Mouse (Mus musculus) ovary, adult 18-20 months (tissue): ENCODE results near the gene Pomgnt2.

Source experiments
- DNase-seq: peaks from one replicate; pipeline ENCODE4 v3.0.0; 2022; ENCODE audit warnings: low spot score, mixed read lengths

The Pomgnt2 gene

DNA sequence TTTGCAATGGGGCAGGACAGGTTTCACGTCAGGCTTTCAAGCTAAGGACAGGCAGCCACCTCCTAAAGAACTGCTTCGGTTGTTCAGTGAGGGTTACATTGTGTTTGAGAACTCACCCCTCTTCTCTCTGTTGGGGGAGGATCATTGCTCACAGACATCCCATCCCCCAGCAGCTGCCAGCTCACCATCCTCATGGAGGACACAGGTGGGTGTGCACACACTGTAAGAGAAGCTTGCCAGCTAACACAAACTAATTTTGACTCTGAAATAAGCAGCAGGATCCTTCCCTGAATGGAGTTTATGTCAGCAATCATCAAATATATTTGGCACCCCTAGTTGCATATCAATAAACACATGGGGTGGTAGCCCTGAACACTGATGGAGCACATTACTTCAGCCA lies 15.9 kb upstream of the Pomgnt2 start:
- no peak for DNase-seq

GRCm38 (mm10) chr9:122010751-122011150 lies 13.8 kb upstream of the Pomgnt2 start:
- DNase-seq = no peak

GRCm38 (mm10) chr9:122008876-122009275 lies 12.0 kb upstream of the Pomgnt2 start:
- DNase-seq = no peak

- DNase-seq = no peak
Observed at GRCm38 (mm10) chr9:122006609-122007008, 9.7 kb upstream of the Pomgnt2 start.

DNA sequence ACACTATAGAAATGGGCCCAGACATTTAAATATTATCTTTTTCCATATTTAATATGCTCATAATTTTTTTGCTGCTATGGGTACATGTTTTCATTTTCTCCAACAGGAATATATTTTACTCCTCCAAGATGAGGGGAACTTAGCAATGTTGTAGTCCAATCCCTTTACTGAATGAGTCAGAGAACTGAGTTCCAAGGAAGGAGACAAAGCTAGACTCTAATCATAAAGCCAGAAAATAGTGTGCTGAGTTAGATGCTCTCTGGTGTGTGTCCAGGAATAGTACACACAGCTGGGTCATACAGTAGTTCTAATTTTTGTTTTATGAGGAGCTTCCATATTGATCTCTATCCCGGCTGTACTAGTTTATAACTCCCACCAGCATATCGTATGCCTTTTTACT lies 9.3 kb upstream of the Pomgnt2 start:
- no peak for DNase-seq

- no peak for DNase-seq
Observed at GRCm38 (mm10) chr9:121997978-121998377, 1.1 kb upstream of the Pomgnt2 start.

DNA sequence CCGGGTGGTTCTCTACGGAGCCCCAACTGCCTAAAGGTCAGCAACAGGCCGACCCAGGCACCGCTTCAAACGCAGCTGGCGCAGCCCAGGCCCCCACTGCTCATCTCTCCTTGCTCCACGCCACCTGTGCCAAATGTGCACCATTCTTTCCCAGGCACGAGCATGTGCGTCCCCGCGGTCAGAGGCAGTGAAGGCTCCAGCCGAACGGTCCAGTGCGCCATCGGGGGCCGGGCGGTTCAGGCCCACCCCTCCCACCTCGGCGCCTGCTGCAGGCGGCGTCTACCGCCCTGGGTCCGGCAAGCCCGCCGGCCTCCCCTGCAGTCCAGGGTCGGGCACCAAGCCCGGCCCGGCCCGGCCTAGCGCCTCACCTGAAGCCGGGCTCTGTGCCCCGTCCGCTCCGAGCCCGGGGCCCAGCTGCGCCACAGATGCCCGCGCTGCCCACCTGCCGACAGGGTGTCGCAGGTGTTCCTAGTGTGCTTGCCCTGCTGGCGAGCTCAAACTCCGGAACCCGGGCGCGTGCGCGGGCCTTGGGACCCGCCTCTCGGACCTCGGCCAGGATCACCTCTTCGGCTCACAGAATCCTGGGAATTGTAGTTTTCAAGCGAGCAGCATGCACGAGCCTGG lies 1.3 kb downstream of the Pomgnt2 start:
- DNase-seq = peak; percentile 73

- no peak for DNase-seq
Observed at GRCm38 (mm10) chr9:121995077-121995476, 1.8 kb downstream of the Pomgnt2 start.

- DNase-seq = no peak
Observed at GRCm38 (mm10) chr9:121993047-121993446, 3.9 kb downstream of the Pomgnt2 start.

DNA sequence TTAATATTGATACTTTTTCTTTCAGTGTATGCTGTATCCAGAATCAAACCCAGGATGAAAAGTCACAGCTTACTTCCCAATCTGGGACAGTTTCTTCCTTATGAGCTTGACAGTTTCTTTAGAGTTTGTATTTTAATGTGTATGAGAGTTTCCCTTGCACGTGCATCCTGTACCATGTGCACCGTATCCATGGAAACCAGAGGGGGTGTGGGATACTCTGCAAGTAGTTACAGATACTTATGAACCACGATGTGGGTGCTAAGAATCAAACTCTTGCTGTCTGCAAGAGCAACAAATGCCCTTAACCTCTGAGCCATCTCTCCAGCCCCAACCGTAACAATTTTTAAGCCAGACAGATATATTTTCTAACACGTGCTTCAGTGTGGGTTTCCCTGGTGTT lies 5.9 kb downstream of the Pomgnt2 start:
- no peak for DNase-seq

DNA sequence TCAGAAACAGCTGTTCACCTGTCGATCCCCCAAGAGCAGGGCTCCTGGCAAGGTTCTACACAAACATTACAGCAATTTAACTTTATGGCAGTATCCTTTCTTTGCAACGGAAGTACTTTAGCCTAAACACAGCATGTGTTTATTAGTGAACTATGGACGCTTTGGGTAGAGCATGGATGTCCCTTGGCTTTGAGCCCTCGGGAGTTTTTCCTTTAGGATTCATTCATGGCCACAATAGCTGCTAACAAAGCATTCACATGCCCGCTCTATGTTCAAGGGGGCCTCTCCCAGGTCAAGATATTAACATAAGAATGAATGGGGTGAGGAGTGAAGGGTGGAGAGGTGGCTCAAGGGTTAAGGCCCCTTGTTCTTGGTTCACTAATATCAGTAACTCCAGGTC lies 7.4 kb downstream of the Pomgnt2 start:
- no peak for DNase-seq

DNA sequence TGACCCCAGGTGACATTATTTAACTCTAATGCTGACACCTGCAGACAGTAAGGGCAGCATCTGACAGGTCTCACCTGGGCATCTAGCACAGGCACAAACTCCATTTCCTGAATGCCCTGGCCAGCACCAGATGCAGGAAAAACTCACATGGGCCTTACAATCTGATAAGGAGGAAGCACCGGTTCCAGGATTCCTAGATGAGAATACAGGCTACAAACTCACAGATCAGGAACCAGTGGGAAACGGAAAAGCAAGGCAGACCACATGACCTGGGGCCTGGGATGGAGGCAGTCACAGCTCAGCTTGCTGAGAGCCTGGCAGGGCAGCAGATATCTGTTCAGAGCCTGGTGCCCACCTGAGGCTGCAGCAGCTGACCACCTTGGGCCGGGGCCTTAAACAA lies 8.0 kb downstream of the Pomgnt2 start:
- no peak for DNase-seq

- no peak for DNase-seq
Observed at GRCm38 (mm10) chr9:121984465-121985461, 12.1 kb downstream of the Pomgnt2 start.

GRCm38 (mm10) chr9:121983504-121983903 lies 13.4 kb downstream of the Pomgnt2 start:
- peak; percentile 56 for DNase-seq

DNA sequence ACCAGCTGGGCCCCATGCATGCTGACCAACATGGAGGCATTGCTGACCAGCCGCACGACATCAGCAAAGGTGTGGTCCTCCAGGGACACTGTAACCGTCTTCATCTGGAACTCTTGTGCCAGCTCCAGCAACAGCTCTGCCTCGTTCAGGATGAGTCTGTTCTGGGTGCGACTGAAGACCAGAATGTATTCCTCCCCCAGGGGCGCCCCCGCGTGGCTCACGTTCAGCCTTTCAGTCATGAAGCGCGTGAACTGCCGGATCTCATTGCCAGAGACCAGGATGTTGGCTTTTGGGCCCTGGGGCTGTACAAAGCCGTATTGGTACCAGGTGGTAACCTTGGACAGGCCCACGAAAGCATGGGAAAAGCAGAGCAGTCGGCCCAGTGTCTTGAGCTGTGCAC lies 14.2 kb downstream of the Pomgnt2 start:
- DNase-seq = no peak

- no peak for DNase-seq
Observed at GRCm38 (mm10) chr9:121982214-121982613, 14.7 kb downstream of the Pomgnt2 start.

DNA sequence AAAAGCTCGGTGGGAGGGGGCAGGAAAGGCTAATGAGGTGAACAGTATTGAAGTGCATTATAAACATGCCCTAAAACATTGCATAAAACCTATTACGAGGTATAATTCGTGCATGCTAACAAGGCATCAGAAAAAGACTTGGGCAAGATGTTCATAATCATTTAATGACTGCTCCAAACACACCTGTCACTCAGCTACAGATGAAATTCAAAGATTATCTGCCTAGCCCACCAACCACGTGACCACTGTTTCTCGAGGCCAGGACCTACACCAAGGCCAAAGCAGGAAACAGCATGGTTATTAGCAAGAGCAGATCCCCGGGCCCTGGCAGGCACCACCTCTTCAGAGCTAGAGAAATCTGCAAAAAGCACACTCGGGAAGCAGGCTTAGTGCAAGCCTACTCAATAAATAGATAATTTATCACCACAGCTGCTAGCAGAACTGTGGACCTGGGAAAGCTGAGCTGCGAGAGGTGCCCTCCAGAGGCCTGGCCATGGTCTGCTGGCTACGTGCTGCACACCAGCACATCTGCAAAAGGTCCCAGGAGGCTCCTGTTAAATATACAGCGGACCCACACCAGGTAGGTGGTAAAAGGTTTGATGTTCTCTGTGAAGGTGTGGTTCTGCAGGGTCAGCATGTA lies 15.3 kb downstream of the Pomgnt2 start:
- no peak for DNase-seq

GRCm38 (mm10) chr9:121981046-121981445 lies 15.9 kb downstream of the Pomgnt2 start:
- DNase-seq = no peak

GRCm38 (mm10) chr9:121975321-121975720 lies 21.6 kb downstream of the Pomgnt2 start:
- DNase-seq = no peak

DNA sequence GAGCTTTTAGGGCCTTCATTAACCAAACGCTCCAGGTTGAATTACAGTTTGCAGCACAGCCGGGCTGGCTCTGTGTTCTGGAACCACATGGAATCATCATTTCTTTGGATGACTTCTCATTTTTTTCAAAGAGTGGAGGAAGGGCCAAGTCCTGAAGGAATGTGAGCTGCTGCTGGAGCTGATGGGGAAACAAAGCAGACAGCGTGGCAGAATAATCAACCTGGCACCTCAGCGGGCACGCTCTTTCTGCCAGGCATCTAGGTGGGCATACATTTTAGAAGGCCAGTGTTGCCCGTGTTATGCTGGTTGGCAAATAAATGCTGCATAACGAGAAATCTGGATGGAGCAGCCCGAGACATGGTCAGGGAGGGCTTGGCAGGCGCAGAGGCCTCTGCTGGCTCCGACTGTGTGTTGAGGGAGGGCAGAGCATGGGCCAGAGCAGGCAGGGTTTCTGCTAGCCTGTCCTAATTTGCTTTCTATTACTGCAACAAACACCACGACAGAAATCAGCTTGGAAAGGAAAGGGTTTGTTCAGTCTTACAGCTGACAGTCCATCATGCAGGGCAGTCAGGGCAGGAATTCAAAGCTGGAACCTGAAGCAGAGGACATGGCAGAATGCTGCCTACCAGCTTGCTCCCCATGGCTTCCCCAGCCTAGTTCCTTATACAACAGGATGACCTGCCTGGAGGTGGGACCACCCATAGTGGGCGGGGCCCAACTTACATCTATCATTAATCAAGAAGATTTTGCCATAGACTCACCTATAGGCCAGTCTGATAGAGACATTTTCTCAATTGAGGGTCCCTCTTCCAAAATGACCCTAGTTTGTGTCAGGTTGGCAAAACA lies 22.5 kb downstream of the Pomgnt2 start:
- no peak for DNase-seq

DNA sequence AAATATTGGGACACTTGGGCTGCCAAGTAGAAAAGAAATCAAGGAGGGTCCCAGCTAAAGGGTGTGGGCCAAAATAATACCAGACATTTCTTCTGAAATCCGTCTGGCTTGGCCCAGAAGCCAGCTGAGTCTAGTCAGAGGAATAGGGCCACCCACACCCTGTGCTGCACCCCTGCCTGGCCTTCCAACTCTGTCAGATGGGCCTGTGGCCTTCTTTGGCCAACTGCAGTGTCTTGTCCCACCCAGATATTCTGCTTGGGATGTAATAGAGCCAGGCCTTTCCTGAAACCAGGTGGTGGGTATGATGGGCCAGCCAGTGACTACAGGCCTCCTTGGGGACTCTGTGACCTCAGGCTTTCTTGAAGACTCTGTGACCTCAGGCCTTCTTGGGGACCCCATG lies 23.7 kb downstream of the Pomgnt2 start:
- no peak for DNase-seq

DNA sequence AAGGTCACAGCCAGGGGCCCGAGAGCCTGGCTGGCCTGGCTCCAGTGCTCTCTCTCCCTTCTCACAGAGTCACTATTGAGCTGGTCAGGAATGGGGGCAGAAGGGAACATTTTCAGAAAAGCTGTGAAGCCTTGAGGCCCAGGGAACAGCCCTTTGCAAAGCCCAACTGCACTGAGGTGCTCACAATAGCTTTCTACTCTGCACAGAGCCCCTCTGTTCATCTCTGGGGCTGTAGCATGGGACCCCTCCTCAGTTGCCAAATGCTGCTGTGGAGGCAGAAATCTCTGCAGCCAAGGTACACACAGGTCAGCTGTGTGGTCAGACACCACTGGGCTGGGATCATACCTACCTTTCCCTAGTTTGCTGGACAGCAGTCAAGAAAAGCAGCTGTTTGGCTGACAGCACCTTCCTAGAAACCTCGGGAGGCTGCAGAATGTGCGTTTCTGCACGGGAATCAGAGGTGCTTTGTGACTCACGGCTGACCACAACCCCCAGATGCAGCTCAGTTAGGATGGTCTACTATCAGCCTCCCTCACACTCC lies 27.0 kb downstream of the Pomgnt2 start:
- DNase-seq = no peak
